Mouse (Mus musculus) heart, embryonic 12.5 days (tissue): ENCODE results near the gene Cd44. TPM values are rescaled to one million over a fixed set of nuclear protein-coding genes. Genes with fewer than 3 reads are reported as not detected.

Source experiments
- ATAC-seq: fragments of 200-750 bp; cut with Nextera tagmentation; 2 replicates; pipeline ENCODE4 v1.8.0; 2017; ENCODE audit warnings: moderate TSS enrichment, moderate library complexity; ENCODE audit not compliant: insufficient number of reproducible peaks, low FRiP score
- H3K27ac ChIP-seq: fragments of 300-500 bp; sonication (generic); 2 replicates; pipeline ENCODE4 v1.5.1; 2016; ENCODE audit warnings: mild to moderate bottlenecking, moderate library complexity; ENCODE audit not compliant: poor library complexity, severe bottlenecking
- H3K27me3 ChIP-seq: fragments of 300-500 bp; sonication (generic); replicated peaks from 2 replicates; pipeline ENCODE4 v1.6.1; 2016; ENCODE audit warnings: mild to moderate bottlenecking, moderate library complexity
- H3K36me3 ChIP-seq: fragments of 300-500 bp; sonication (generic); 2 replicates; pipeline ENCODE4 v1.6.1; 2016; ENCODE audit warnings: mild to moderate bottlenecking, moderate library complexity
- H3K4me1 ChIP-seq: fragments of 300-500 bp; sonication (generic); replicated peaks from 2 replicates; pipeline ENCODE4 v1.6.1; 2016; ENCODE audit warnings: mild to moderate bottlenecking
- H3K4me2 ChIP-seq: fragments of 300-500 bp; sonication (generic); 2 replicates; pipeline ENCODE4 v1.6.1; 2016; ENCODE audit warnings: mild to moderate bottlenecking, moderate library complexity
- H3K4me3 ChIP-seq: fragments of 300-500 bp; sonication (generic); 2 replicates; pipeline ENCODE4 v1.5.1; 2016; ENCODE audit warnings: mild to moderate bottlenecking
- H3K9ac ChIP-seq: fragments of 300-500 bp; sonication (generic); 2 replicates; pipeline ENCODE4 v1.6.1; 2016; ENCODE audit warnings: mild to moderate bottlenecking, moderate library complexity
- H3K9me3 ChIP-seq: fragments of 300-500 bp; sonication (generic); replicated peaks from 2 replicates; pipeline ENCODE4 v1.6.1; 2016; ENCODE audit warnings: mild to moderate bottlenecking, moderate library complexity
- WGBS: fragments of 180-500 bp; shearing (Covaris S2); methylation state at CpG from one replicate; pipeline ENCODE4 v1.1.7; 2016; 5-methylcytosine and 5-hydroxymethylcytosine counted together
- polyA plus RNA-seq: library from polyadenylated mRNA; unstranded; fragments of >200 nt; fragmentation: Nextera tagmentation; extraction: Ambion mirVana; gene quantifications from 2 replicates; pipeline ENCODE4 v1.2.1, GENCODE M21; 2016

The Cd44 gene
- polyA plus RNA-seq: 29.9 and 30.2 TPM in 2 replicates

GRCm38 (mm10) chr2:102900875-102901827, at the start of gene Cd44:
Gene Cd44 (minus strand): TSS chr2:102901665.
- H3K4me3 ChIP-seq: peak within 1 kb of the TSS; percentile 59
- H3K4me2 ChIP-seq: peak within 1 kb of the TSS; percentile 80
- H3K27ac ChIP-seq: peak within 1 kb of the TSS; percentile 73
- H3K27me3 ChIP-seq: no peaks in the 10 kb centered on the region
- no peaks in the 10 kb centered on the region for H3K36me3 ChIP-seq
- under 1% methylated on average over 28 of the region's 29 CpGs for WGBS
- H3K9ac ChIP-seq: peak within 1 kb of the TSS; percentile 76
- ATAC-seq: peak; percentile 83
- H3K4me1 ChIP-seq: peaks cover 51% of the 10 kb centered on the region
- no peaks in the 10 kb centered on the region for H3K9me3 ChIP-seq

DNA sequence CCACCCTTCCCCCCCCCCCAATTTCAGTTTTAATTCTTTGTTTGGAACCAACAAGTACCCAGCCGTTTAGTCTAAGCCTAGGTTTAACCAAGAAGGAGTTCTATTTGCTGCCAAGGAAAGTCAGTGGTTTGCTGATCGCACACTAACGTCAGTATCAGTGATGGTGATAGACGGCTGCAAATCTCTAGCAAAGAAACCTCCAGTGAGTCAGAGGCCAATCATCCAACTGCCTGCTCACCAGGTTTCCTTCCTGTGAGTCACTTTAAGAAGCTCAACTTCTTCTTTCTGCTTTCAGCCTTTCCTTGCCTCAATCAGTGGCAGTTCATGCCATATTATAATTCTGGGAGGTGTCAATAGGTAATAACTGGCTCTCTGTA, 47.0 kb upstream of the Cd44 start:
- Histone ChIP-seq H3K27me3 (no peaks in the 10 kb centered on the region), H3K27ac (no peak overlapping the region), H3K9me3 (no peaks in the 10 kb centered on the region), H3K4me3 (no peak overlapping the region), H3K4me1 (peaks cover 19% of the 10 kb centered on the region), H3K9ac (no peak overlapping the region), H3K4me2 (no peak overlapping the region), H3K36me3 (no peaks in the 10 kb centered on the region)
- 42% methylated on average over 4 of the region's 4 CpGs for WGBS
- no peak for ATAC-seq

DNA sequence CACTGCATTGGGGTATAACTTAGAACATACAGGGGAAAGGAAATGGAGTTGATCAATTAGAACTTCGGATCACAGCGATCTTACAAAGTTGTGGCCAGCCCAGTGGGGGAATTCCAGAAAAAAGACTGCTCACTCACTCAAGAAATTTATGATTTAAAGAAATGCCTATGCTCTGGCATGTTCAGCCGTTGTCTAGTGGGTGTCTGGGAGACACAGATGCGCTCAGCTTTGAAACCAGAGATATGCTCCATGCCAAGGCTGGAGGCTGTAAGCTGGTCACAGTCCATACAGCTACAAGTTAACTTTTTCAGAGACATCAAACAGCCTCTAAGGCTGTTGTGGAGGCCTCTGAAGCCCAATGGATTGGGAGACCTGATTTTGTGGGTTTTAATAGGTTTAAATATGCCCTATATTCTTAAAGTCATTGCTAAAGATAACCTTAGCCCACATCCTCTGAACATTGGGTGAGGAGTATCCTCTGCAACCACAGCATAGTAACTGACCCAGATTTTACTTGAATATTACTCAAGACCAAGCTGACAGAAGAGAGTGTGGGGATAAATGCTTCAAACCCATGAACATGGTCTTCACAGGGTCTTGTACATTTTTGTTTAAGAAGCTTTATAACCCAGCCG, 46.5 kb upstream of the Cd44 start:
- Histone ChIP-seq H3K9ac (no peak overlapping the region), H3K27me3 (no peaks in the 10 kb centered on the region)
- 85% methylated on average over 5 of the region's 5 CpGs for WGBS

DNA sequence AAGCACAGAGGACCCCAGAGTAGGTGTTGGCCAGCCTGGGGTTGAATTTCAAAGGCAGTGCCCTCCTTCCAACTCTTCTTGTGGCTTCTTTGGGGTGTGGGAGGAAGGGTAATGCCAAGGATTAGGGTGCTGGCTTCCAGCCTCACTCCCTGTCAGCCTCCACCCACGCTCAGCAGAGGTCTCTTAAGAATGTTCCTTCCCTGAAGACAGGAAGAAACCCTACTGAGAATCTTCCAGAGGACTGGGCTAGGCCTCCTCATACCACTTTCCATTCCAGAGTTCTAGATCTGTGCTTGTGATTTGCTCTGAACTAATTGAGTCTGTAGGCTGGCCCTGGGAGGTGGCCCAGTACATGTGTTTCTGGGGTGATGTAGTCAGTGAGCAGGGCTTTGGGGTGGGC, 43.6 kb upstream of the Cd44 start:
- peaks cover 3% of the 10 kb centered on the region; the same call in 1 of the 2 replicates for H3K27me3 ChIP-seq
- no peaks in the 10 kb centered on the region for H3K9me3 ChIP-seq
- H3K4me1 ChIP-seq: peaks cover 22% of the 10 kb centered on the region
- no peak overlapping the region for H3K27ac ChIP-seq
- ATAC-seq: no peak
- H3K4me3 ChIP-seq: no peak overlapping the region
- H3K36me3 ChIP-seq: no peaks in the 10 kb centered on the region
- 76% methylated on average over 1 of the region's 1 CpGs for WGBS
- no peak overlapping the region for H3K4me2 ChIP-seq
- no peak overlapping the region for H3K9ac ChIP-seq

More for the DNA sequence above, 46.5 kb upstream of the Cd44 start:
- Histone ChIP-seq H3K4me1 (peaks cover 22% of the 10 kb centered on the region), H3K4me2 (no peak overlapping the region), H3K27ac (no peak overlapping the region), H3K4me3 (no peak overlapping the region), H3K36me3 (no peaks in the 10 kb centered on the region), H3K9me3 (no peaks in the 10 kb centered on the region)
- no peak for ATAC-seq

- 65% methylated on average over 7 of the region's 7 CpGs for WGBS
- no peaks in the 10 kb centered on the region for H3K9me3 ChIP-seq
These were observed 43.0 kb upstream of the Cd44 start for GRCm38 (mm10) chr2:102944415-102945012.

DNA sequence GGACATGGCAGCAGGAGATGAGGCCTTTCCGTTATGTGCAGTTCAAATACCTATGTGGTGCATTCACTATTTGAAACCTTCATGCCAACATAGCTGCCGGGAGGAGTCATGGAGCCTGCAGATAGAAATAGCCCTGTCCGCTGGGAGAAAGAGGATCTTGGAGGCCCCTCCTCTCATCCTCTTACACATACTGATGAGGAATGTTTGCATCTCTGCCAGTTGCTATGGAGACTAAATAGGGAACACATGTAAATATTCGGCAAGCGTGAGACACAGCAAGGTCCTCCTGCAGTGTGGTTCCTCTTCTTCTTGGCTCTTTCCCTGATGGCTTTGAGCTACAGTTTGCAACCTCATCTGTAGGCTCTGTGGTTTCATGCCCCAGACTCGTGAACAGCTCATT, 42.5 kb upstream of the Cd44 start:
- no peaks in the 10 kb centered on the region for H3K36me3 ChIP-seq
- peak; percentile 45; the same call in 1 of the 2 replicates for ATAC-seq
- 37% methylated on average over 6 of the region's 6 CpGs for WGBS
- H3K4me1 ChIP-seq: peaks cover 22% of the 10 kb centered on the region
- H3K27me3 ChIP-seq: peaks cover 3% of the 10 kb centered on the region; the same call in 1 of the 2 replicates
- no peak overlapping the region for H3K9ac ChIP-seq
- H3K27ac ChIP-seq: no peak overlapping the region
- no peaks in the 10 kb centered on the region for H3K9me3 ChIP-seq
- H3K4me2 ChIP-seq: no peak overlapping the region
- H3K4me3 ChIP-seq: no peak overlapping the region

More at GRCm38 (mm10) chr2:102944415-102945012, 43.0 kb upstream of the Cd44 start:
- Histone ChIP-seq H3K4me1 (peaks cover 22% of the 10 kb centered on the region), H3K27me3 (peaks cover 3% of the 10 kb centered on the region; the same call in 1 of the 2 replicates), H3K27ac (no peak overlapping the region), H3K36me3 (no peaks in the 10 kb centered on the region), H3K4me3 (no peak overlapping the region), H3K9ac (no peak overlapping the region), H3K4me2 (no peak overlapping the region)
- ATAC-seq: no peak

GRCm38 (mm10) chr2:102942782-102943080, 41.3 kb upstream of the Cd44 start:
- 74% methylated on average over 3 of the region's 3 CpGs for WGBS
- no peak overlapping the region for H3K27ac ChIP-seq

GRCm38 (mm10) chr2:102941937-102942781, 40.7 kb upstream of the Cd44 start:
- H3K4me1 ChIP-seq: peaks cover 22% of the 10 kb centered on the region
- no peak overlapping the region for H3K9ac ChIP-seq
- WGBS: 69% methylated on average over 10 of the region's 10 CpGs

More at GRCm38 (mm10) chr2:102942782-102943080, 41.3 kb upstream of the Cd44 start:
- no peak overlapping the region for H3K4me3 ChIP-seq
- no peaks in the 10 kb centered on the region for H3K9me3 ChIP-seq
- ATAC-seq: no peak
- H3K4me1 ChIP-seq: peaks cover 22% of the 10 kb centered on the region
- H3K4me2 ChIP-seq: no peak overlapping the region
- H3K36me3 ChIP-seq: no peaks in the 10 kb centered on the region
- H3K9ac ChIP-seq: no peak overlapping the region
- peaks cover 3% of the 10 kb centered on the region; the same call in 1 of the 2 replicates for H3K27me3 ChIP-seq

DNA sequence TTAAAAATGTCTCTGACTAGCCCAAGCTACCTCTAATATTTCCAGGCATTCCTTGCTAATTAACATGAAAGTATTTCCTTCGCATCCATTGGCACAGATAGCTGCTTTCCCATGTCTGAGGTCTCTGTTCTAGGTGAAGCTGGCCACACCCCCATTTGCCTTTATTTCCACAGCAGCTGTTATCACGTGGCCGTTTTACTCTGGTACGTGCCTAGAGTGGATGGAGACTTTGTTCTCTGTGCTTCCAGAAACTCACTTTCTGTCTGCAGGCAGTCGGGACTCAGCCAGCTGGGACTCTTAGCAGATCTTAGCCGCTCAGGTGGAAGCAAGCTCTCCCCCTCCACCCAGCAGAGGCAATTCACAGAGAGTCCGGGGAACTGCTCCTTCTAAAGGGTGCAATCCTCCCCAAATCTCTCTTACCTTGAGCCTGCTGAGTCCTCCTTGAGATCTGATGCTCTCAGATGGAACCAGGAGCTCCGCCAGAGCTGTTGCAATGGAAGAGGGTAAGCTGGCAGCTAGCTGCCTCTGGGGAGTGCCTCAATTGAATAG, 39.4 kb upstream of the Cd44 start:
- Histone ChIP-seq H3K36me3 (no peaks in the 10 kb centered on the region), H3K9me3 (no peaks in the 10 kb centered on the region), H3K27me3 (peaks cover 3% of the 10 kb centered on the region; the same call in 1 of the 2 replicates), H3K9ac (no peak overlapping the region), H3K4me3 (no peak overlapping the region), H3K4me1 (peaks cover 23% of the 10 kb centered on the region), H3K27ac (no peak overlapping the region), H3K4me2 (no peak overlapping the region)
- no peak for ATAC-seq
- WGBS: 56% methylated on average over 8 of the region's 8 CpGs

More at GRCm38 (mm10) chr2:102941937-102942781, 40.7 kb upstream of the Cd44 start:
- H3K9me3 ChIP-seq: no peaks in the 10 kb centered on the region
- no peaks in the 10 kb centered on the region for H3K36me3 ChIP-seq
- H3K4me2 ChIP-seq: no peak overlapping the region
- H3K27ac ChIP-seq: no peak overlapping the region
- no peak overlapping the region for H3K4me3 ChIP-seq
- no peak for ATAC-seq
- peaks cover 3% of the 10 kb centered on the region; the same call in 1 of the 2 replicates for H3K27me3 ChIP-seq

DNA sequence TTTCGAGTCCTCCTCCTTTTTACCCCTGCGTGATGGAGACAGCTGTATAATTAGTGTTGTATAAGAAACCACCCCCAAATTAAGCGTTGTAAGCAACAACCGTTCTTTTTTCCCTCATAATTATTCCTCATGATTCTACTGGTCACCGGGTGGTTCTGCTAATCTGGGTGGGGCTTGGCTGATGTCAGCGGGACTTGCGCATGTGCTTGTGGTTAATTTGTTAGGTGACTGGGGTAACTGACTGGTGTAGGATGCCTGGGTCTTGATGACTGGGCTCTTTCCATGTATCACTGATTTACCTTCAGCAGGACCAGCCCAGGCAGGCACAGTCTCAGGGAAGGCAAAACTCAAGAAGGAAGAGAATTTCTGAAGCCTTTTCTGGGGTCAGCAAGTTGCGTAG, 38.7 kb upstream of the Cd44 start:
- no peak for ATAC-seq
- Histone ChIP-seq H3K4me2 (no peak overlapping the region), H3K27me3 (peaks cover 3% of the 10 kb centered on the region; the same call in 1 of the 2 replicates)

More for the DNA sequence above, 38.7 kb upstream of the Cd44 start:
- Histone ChIP-seq H3K9ac (no peak overlapping the region), H3K27ac (no peak overlapping the region), H3K9me3 (no peaks in the 10 kb centered on the region), H3K36me3 (no peaks in the 10 kb centered on the region), H3K4me3 (no peak overlapping the region), H3K4me1 (peaks cover 22% of the 10 kb centered on the region)
- WGBS: 87% methylated on average over 8 of the region's 8 CpGs
